Mouse (Mus musculus): ENCODE measurements at regions not wholly inside any gene's neighbourhood (a gene's known extent, or its start where the extent isn't known, plus 50 kb on each side); places are given as distances from the start of the nearest gene placed in this dataset.

- DNase-seq = no peak
These were observed 194.9 kb upstream of the Gm21798 start for GRCm38 (mm10) chr15:64622591-64622990.

DNA sequence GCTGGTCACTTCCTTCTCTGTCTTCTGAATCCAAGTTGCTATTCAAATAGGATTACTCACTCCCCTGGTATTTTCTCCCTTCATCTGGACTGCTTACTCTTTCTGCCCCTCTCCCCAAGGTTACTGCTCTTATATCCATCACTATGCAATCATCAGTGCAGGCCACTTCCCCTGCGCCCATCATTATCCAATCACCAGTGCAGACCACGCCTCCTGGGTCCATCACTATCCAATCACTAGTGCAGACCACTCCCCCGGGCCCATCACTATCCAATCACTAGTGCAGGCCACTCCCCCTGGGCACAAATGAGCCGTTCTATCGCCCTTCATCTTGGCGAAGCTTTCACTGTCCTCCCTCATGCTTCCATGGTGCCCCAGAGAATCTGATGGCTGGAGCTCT lies 191.1 kb upstream of the Gm21798 start:
- DNase-seq = no peak

DNA sequence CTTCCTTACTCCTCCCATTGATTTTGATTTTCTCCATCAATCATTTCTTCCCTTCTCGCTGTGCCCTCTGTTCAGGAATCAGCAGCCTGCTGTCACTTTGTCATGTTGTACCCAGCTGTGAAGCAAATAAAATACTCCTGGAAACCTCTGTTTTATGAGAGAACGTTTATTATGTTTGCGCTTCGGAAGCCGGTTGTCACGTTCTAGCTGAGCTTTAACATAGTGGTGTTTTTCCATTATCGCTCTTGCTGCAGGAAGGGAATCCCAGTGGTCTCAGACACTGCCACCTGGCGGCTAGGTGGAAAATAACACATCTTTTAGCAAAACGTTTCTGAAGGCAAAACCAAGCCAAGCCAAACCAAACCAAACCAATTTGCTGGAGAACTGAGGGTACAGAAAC lies 190.2 kb upstream of the Gm21798 start:
- DNase-seq = peak; percentile 71
